Mouse (Mus musculus): Measurements from ENCODE around the gene Polg2. TPM values are rescaled to one million over a fixed set of nuclear protein-coding genes. Genes with fewer than 3 reads are reported as not detected.
"Not testable (repeated sequence)": the region's sequence is repeated elsewhere in the genome, so short reads cannot be mapped to it uniquely, and the experiment has no call there.

Gene Polg2
- polyA plus RNA-seq, 1 experiment from 2014 or later = 9.3 TPM

GRCm38 (mm10) chr11:106736614-106737013 is 42.7 kb downstream of the Polg2 start:
- Histone ChIP-seq H3K9me3 (replicated peaks; ENCODE audit: control insufficient read depth, low read length) (no peaks in the 10 kb centered on the region), H3K27ac (ENCODE audit: low read depth, low read length) (no peak overlapping the region), H3K4me1 (ENCODE audit: control insufficient read depth, insufficient read depth, low read length) (peaks cover 9% of the 10 kb centered on the region), H3K27me3 (ENCODE audit: control insufficient read depth, insufficient read depth, low read length) (no peaks in the 10 kb centered on the region), H3K9ac (ENCODE audit: low read depth, low read length) (no peak overlapping the region), H3K4me2 (no peak overlapping the region), H3K36me3 (ENCODE audit: control insufficient read depth, insufficient read depth, low read length) (no peaks in the 10 kb centered on the region), H3K4me3 (ENCODE audit: low read depth, low read length) (no peak overlapping the region)
- 69% methylated on average over 3 of the region's 3 CpGs for WGBS (ENCODE audit: insufficient replicate concordance)
- ATAC-seq (replicated peaks; ENCODE audit: insufficient number of reproducible peaks, low FRiP score, low TSS enrichment) = no peak

GRCm38 (mm10) chr11:106730714-106731113 is 48.6 kb downstream of the Polg2 start:
- H3K36me3 ChIP-seq (ENCODE audit: control insufficient read depth, insufficient read depth, low read length) = no peaks in the 10 kb centered on the region
- WGBS (ENCODE audit: insufficient replicate concordance) = 20% methylated on average over 4 of the region's 4 CpGs
- peaks cover 18% of the 10 kb centered on the region for H3K4me1 ChIP-seq (ENCODE audit: control insufficient read depth, insufficient read depth, low read length)
- 0 out of 2 replicates have a peak overlapping the region, but pooled peaks have one; percentile 34 for H3K9ac ChIP-seq (ENCODE audit: low read depth, low read length)
- peak overlapping the region; percentile 88 for H3K27ac ChIP-seq (ENCODE audit: low read depth, low read length)
- H3K4me3 ChIP-seq (ENCODE audit: low read depth, low read length) = no peak overlapping the region
- peak; percentile 59; the same call in 1 of the 2 replicates for ATAC-seq (replicated peaks; ENCODE audit: insufficient number of reproducible peaks, low FRiP score, low TSS enrichment)
- peak overlapping the region; percentile 14; the same call in 1 of the 2 replicates for H3K4me2 ChIP-seq
- H3K27me3 ChIP-seq (ENCODE audit: control insufficient read depth, insufficient read depth, low read length) = no peaks in the 10 kb centered on the region
- peaks cover 4% of the 10 kb centered on the region; the same call in 1 of the 2 replicates for H3K9me3 ChIP-seq (replicated peaks; ENCODE audit: control insufficient read depth, low read length)

- no peaks in the 10 kb centered on the region for H3K36me3 ChIP-seq (ENCODE audit: control insufficient read depth, insufficient read depth, low read length)
- H3K4me1 ChIP-seq (ENCODE audit: control insufficient read depth, insufficient read depth, low read length) = peaks cover 18% of the 10 kb centered on the region
- H3K4me2 ChIP-seq = no peak overlapping the region
- no peaks in the 10 kb centered on the region for H3K27me3 ChIP-seq (ENCODE audit: control insufficient read depth, insufficient read depth, low read length)
- ATAC-seq (replicated peaks; ENCODE audit: insufficient number of reproducible peaks, low FRiP score, low TSS enrichment) = no peak
- H3K9ac ChIP-seq (ENCODE audit: low read depth, low read length) = no peak overlapping the region
- H3K4me3 ChIP-seq (ENCODE audit: low read depth, low read length) = no peak overlapping the region
- WGBS (ENCODE audit: insufficient replicate concordance) = 96% methylated on average over 1 of the region's 1 CpGs
- H3K27ac ChIP-seq (ENCODE audit: low read depth, low read length) = no peak overlapping the region
- H3K9me3 ChIP-seq (replicated peaks; ENCODE audit: control insufficient read depth, low read length) = peaks cover 4% of the 10 kb centered on the region; the same call in 1 of the 2 replicates
These were observed 49.7 kb downstream of the Polg2 start for GRCm38 (mm10) chr11:106729656-106730055.

- WGBS (ENCODE audit: insufficient replicate concordance) = 54% methylated on average over 10 of the region's 10 CpGs
- Histone ChIP-seq H3K4me1 (ENCODE audit: control insufficient read depth, insufficient read depth, low read length) (peaks cover 18% of the 10 kb centered on the region), H3K4me2 (no peak overlapping the region), H3K36me3 (ENCODE audit: control insufficient read depth, insufficient read depth, low read length) (no peaks in the 10 kb centered on the region), H3K27me3 (ENCODE audit: control insufficient read depth, insufficient read depth, low read length) (no peaks in the 10 kb centered on the region), H3K9ac (ENCODE audit: low read depth, low read length) (no peak overlapping the region), H3K9me3 (replicated peaks; ENCODE audit: control insufficient read depth, low read length) (peaks cover 4% of the 10 kb centered on the region; the same call in 1 of the 2 replicates), H3K4me3 (ENCODE audit: low read depth, low read length) (no peak overlapping the region), H3K27ac (ENCODE audit: low read depth, low read length) (0 out of 2 replicates have a peak overlapping the region, but pooled peaks have one; percentile 18)
- ATAC-seq (replicated peaks; ENCODE audit: insufficient number of reproducible peaks, low FRiP score, low TSS enrichment) = no peak
These were observed 50.7 kb downstream of the Polg2 start for GRCm38 (mm10) chr11:106728402-106729366.

- H3K27ac ChIP-seq (ENCODE audit: low read depth, low read length) = no peak overlapping the region
- no peak overlapping the region for H3K9ac ChIP-seq (ENCODE audit: low read depth, low read length)
These were observed 51.4 kb downstream of the Polg2 start for GRCm38 (mm10) chr11:106727967-106728366.

GRCm38 (mm10) chr11:106724916-106725235 is 54.5 kb downstream of the Polg2 start:
- H3K4me3 ChIP-seq (ENCODE audit: low read depth, low read length); H3K9me3 ChIP-seq (replicated peaks; ENCODE audit: control insufficient read depth, low read length); H3K4me2 ChIP-seq; ATAC-seq (replicated peaks; ENCODE audit: insufficient number of reproducible peaks, low FRiP score, low TSS enrichment); H3K9ac ChIP-seq (ENCODE audit: low read depth, low read length); H3K27ac ChIP-seq (ENCODE audit: low read depth, low read length); H3K27me3 ChIP-seq (ENCODE audit: control insufficient read depth, insufficient read depth, low read length); H3K36me3 ChIP-seq (ENCODE audit: control insufficient read depth, insufficient read depth, low read length): not testable (repeated sequence)
- WGBS (ENCODE audit: insufficient replicate concordance) = 86% methylated on average over 9 of the region's 9 CpGs
- H3K4me1 ChIP-seq (ENCODE audit: control insufficient read depth, insufficient read depth, low read length) = peaks cover 19% of the 10 kb centered on the region

More at GRCm38 (mm10) chr11:106727967-106728366, 51.4 kb downstream of the Polg2 start:
- H3K36me3 ChIP-seq (ENCODE audit: control insufficient read depth, insufficient read depth, low read length) = no peaks in the 10 kb centered on the region
- H3K4me1 ChIP-seq (ENCODE audit: control insufficient read depth, insufficient read depth, low read length) = peaks cover 22% of the 10 kb centered on the region
- H3K9me3 ChIP-seq (replicated peaks; ENCODE audit: control insufficient read depth, low read length) = peaks cover 4% of the 10 kb centered on the region; the same call in 1 of the 2 replicates
- no peak overlapping the region for H3K4me3 ChIP-seq (ENCODE audit: low read depth, low read length)
- no peaks in the 10 kb centered on the region for H3K27me3 ChIP-seq (ENCODE audit: control insufficient read depth, insufficient read depth, low read length)
- WGBS (ENCODE audit: insufficient replicate concordance) = 69% methylated on average over 5 of the region's 5 CpGs
- no peak overlapping the region for H3K4me2 ChIP-seq
- no peak for ATAC-seq (replicated peaks; ENCODE audit: insufficient number of reproducible peaks, low FRiP score, low TSS enrichment)

GRCm38 (mm10) chr11:106724176-106724915 is 55.0 kb downstream of the Polg2 start:
- Histone ChIP-seq H3K27ac (ENCODE audit: low read depth, low read length) (no peak overlapping the region), H3K27me3 (ENCODE audit: control insufficient read depth, insufficient read depth, low read length) (no peaks in the 10 kb centered on the region), H3K4me2 (no peak overlapping the region), H3K4me3 (ENCODE audit: low read depth, low read length) (no peak overlapping the region), H3K9ac (ENCODE audit: low read depth, low read length) (no peak overlapping the region), H3K9me3 (replicated peaks; ENCODE audit: control insufficient read depth, low read length) (no peaks in the 10 kb centered on the region), H3K36me3 (ENCODE audit: control insufficient read depth, insufficient read depth, low read length) (no peaks in the 10 kb centered on the region), H3K4me1 (ENCODE audit: control insufficient read depth, insufficient read depth, low read length) (peaks cover 16% of the 10 kb centered on the region)
- no peak for ATAC-seq (replicated peaks; ENCODE audit: insufficient number of reproducible peaks, low FRiP score, low TSS enrichment)
- WGBS (ENCODE audit: insufficient replicate concordance) = 82% methylated on average over 10 of the region's 10 CpGs

GRCm38 (mm10) chr11:106723611-106724125 is 55.7 kb downstream of the Polg2 start:
- Histone ChIP-seq H3K4me1 (ENCODE audit: control insufficient read depth, insufficient read depth, low read length) (peaks cover 13% of the 10 kb centered on the region), H3K36me3 (ENCODE audit: control insufficient read depth, insufficient read depth, low read length) (no peaks in the 10 kb centered on the region), H3K9me3 (replicated peaks; ENCODE audit: control insufficient read depth, low read length) (no peaks in the 10 kb centered on the region), H3K4me2 (peak overlapping the region; percentile 32; the same call in 1 of the 2 replicates), H3K4me3 (ENCODE audit: low read depth, low read length) (no peak overlapping the region), H3K9ac (ENCODE audit: low read depth, low read length) (no peak overlapping the region), H3K27me3 (ENCODE audit: control insufficient read depth, insufficient read depth, low read length) (no peaks in the 10 kb centered on the region), H3K27ac (ENCODE audit: low read depth, low read length) (0 out of 2 replicates have a peak overlapping the region, but pooled peaks have one; percentile 46)
- no peak for ATAC-seq (replicated peaks; ENCODE audit: insufficient number of reproducible peaks, low FRiP score, low TSS enrichment)
- 72% methylated on average over 15 of the region's 15 CpGs for WGBS (ENCODE audit: insufficient replicate concordance)
